Mouse (Mus musculus) lung, postnatal 4 days (tissue): ENCODE measurements around the gene Hcrtr2.

Source experiments
- DNase-seq, 2 experiments: peaks; one replicate each; pipeline ENCODE4 v3.0.0; 2021

Hcrtr2 gene

GRCm38 (mm10) chr9:76323756-76324155 is at the start of gene Hcrtr2:
TSS of gene Hcrtr2 (minus strand) at chr9:76323856.
- no peak for DNase-seq

- DNase-seq = no peak
These were observed 41.2 kb upstream of the Hcrtr2 start for GRCm38 (mm10) chr9:76364874-76365273.

- DNase-seq = no peak
These were observed 36.7 kb upstream of the Hcrtr2 start for GRCm38 (mm10) chr9:76360374-76360773.

- no peak for DNase-seq
These were observed 28.7 kb upstream of the Hcrtr2 start for GRCm38 (mm10) chr9:76352346-76352745.

- no peak for DNase-seq
These were observed 23.6 kb upstream of the Hcrtr2 start for GRCm38 (mm10) chr9:76347298-76347697.

- DNase-seq = no peak
These were observed 7.4 kb upstream of the Hcrtr2 start for GRCm38 (mm10) chr9:76331081-76331480.

GRCm38 (mm10) chr9:76323186-76323701 is 412 bp downstream of the Hcrtr2 start:
- peak; percentile 5 to 25 for DNase-seq

- DNase-seq = no peak
These were observed 1.3 kb downstream of the Hcrtr2 start for GRCm38 (mm10) chr9:76322122-76323052.

GRCm38 (mm10) chr9:76321589-76321988 is 2.1 kb downstream of the Hcrtr2 start:
- DNase-seq = no peak

- DNase-seq = no peak
These were observed 2.9 kb downstream of the Hcrtr2 start for GRCm38 (mm10) chr9:76320755-76321154.

- no peak for DNase-seq
These were observed 5.4 kb downstream of the Hcrtr2 start for GRCm38 (mm10) chr9:76318302-76318701.

- no peak for DNase-seq
These were observed 8.6 kb downstream of the Hcrtr2 start for GRCm38 (mm10) chr9:76315096-76315495.

GRCm38 (mm10) chr9:76313921-76314320 is 9.7 kb downstream of the Hcrtr2 start:
- DNase-seq = no peak

- no peak for DNase-seq
These were observed 11.4 kb downstream of the Hcrtr2 start for GRCm38 (mm10) chr9:76312221-76312620.

- DNase-seq = no peak
These were observed 32.3 kb downstream of the Hcrtr2 start for GRCm38 (mm10) chr9:76291384-76291783.

GRCm38 (mm10) chr9:76270886-76271285 is 52.8 kb downstream of the Hcrtr2 start:
- no peak for DNase-seq

- DNase-seq = no peak
These were observed 65.9 kb downstream of the Hcrtr2 start for GRCm38 (mm10) chr9:76257731-76258130.

GRCm38 (mm10) chr9:76252544-76252943 is 71.1 kb downstream of the Hcrtr2 start:
- DNase-seq = peak in 1 of 2 experiments; percentile 17

GRCm38 (mm10) chr9:76252109-76252508 is 71.5 kb downstream of the Hcrtr2 start:
- DNase-seq = no peak

GRCm38 (mm10) chr9:76242322-76242721 is 81.3 kb downstream of the Hcrtr2 start:
- DNase-seq = no peak

- DNase-seq = no peak
These were observed 85.7 kb downstream of the Hcrtr2 start for GRCm38 (mm10) chr9:76237946-76238345.

GRCm38 (mm10) chr9:76237243-76237642 is 86.4 kb downstream of the Hcrtr2 start:
- no peak for DNase-seq

- DNase-seq = peak; percentile 42 to 74
These were observed 87.0 kb downstream of the Hcrtr2 start for GRCm38 (mm10) chr9:76236626-76237025.

GRCm38 (mm10) chr9:76235945-76236503 is 87.6 kb downstream of the Hcrtr2 start:
- DNase-seq = peak in 1 of 2 experiments; percentile 25
